Mouse (Mus musculus) hindbrain, embryonic 13.5 days (tissue): ENCODE measurements at regions not wholly inside any gene's neighbourhood (a gene's known extent, or its start where the extent isn't known, plus 50 kb on each side); places are given as distances from the start of the nearest gene placed in this dataset.
"Not testable (repeated sequence)": the region's sequence is repeated elsewhere in the genome, so short reads cannot be mapped to it uniquely, and the experiment has no call there.

ENCODE experiments used
- ATAC-seq: fragments of 200-750 bp; cut with Nextera tagmentation; 2 replicates; pipeline ENCODE4 v1.8.0; 2017; ENCODE audit warnings: moderate TSS enrichment; ENCODE audit not compliant: low FRiP score
- H3K27ac ChIP-seq: fragments of 300-500 bp; sonication (generic); 2 replicates; pipeline ENCODE4 v1.5.1; 2015; ENCODE audit warnings: inconsistent platforms, mild to moderate bottlenecking, moderate library complexity
- H3K27me3 ChIP-seq: fragments of 300-500 bp; sonication (generic); 2 replicates; pipeline ENCODE4 v1.6.1; 2015; ENCODE audit warnings: mild to moderate bottlenecking, inconsistent platforms
- H3K36me3 ChIP-seq: fragments of 300-500 bp; sonication (generic); 2 replicates; pipeline ENCODE4 v1.6.1; 2015; ENCODE audit warnings: mild to moderate bottlenecking, inconsistent platforms
- H3K4me1 ChIP-seq: fragments of 300-500 bp; sonication (generic); replicated peaks from 2 replicates; pipeline ENCODE4 v1.6.1; 2015; ENCODE audit warnings: inconsistent platforms
- H3K4me2 ChIP-seq: fragments of 300-500 bp; sonication (generic); 2 replicates; pipeline ENCODE4 v1.6.1; 2015; ENCODE audit warnings: inconsistent platforms, mild to moderate bottlenecking, moderate library complexity
- H3K4me3 ChIP-seq: fragments of 300-500 bp; sonication (generic); 2 replicates; pipeline ENCODE4 v1.5.1; 2015; ENCODE audit warnings: mild to moderate bottlenecking, inconsistent platforms
- H3K9ac ChIP-seq: fragments of 300-500 bp; sonication (generic); 2 replicates; pipeline ENCODE4 v1.6.1; 2015; ENCODE audit warnings: mild to moderate bottlenecking, inconsistent platforms
- H3K9me3 ChIP-seq: fragments of 300-500 bp; sonication (generic); 2 replicates; pipeline ENCODE4 v1.6.1; 2016; ENCODE audit warnings: inconsistent platforms
- WGBS: fragments of 180-500 bp; shearing (Covaris S2); methylation state at CpG from one replicate; pipeline ENCODE4 v1.1.7; 2015; 5-methylcytosine and 5-hydroxymethylcytosine counted together

GRCm38 (mm10) chr1:168680674-168681073 is 248.6 kb upstream of the Pbx1 start:
- Histone ChIP-seq H3K27ac (no peak overlapping the region), H3K9ac (no peak overlapping the region), H3K4me1 (peaks cover 17% of the 10 kb centered on the region), H3K27me3 (no peaks in the 10 kb centered on the region), H3K4me2 (no peak overlapping the region), H3K36me3 (no peaks in the 10 kb centered on the region), H3K4me3 (no peak overlapping the region), H3K9me3 (no peaks in the 10 kb centered on the region)
- no peak for ATAC-seq
- 85% methylated on average over 3 of the region's 3 CpGs for WGBS

DNA sequence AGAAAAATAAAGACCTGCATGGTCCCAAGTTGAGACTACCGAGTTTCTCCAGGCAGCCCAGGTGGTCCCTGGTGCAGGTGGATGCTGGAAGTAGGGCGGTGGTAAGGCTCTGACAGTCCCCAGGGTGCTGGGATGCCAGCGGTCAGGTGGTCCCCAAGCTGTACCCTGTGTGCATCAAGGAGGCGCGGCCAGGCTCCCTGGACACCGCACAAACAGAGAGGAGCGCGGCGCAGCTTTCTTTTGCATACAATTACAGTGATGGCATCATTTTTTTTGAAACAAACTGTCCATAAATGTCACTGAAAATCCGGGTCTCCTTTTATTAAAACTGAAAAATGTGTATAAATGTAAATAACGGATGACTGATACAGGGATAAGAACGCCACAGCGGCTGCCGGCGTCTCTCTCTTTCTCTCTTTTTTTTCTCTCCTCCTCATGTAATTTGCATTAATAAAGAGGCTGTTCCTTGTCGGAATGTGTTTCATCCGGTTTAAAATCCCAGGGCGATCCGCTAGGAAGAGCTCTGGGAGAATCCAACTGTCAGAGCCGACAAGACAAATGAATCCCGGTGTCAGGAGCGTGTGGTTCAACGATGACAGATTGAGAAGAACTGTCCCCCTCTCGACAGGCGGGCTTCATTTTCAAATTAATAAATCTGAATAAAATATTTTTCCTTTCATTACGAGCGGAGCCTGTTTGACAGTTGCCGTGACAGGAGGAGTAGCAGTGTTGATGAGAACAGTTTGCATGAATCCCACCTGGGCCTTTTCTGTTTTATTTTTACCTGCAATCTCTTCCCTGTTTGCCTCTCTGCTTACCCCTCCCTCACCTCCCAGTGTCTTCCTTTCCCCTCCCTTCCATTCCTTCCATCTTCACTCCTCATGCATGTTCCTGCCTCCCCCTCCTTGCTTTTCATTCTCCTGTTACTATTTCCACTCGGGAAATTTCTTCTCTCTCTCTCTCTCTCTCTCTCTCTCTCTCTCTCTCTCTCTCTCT is 244.6 kb upstream of the Pbx1 start:
- Histone ChIP-seq H3K4me1 (peaks cover 19% of the 10 kb centered on the region), H3K9ac (peak overlapping the region; percentile 71), H3K4me2 (peak overlapping the region; percentile 63), H3K4me3 (peak overlapping the region; percentile 37), H3K9me3 (no peaks in the 10 kb centered on the region), H3K36me3 (no peaks in the 10 kb centered on the region), H3K27me3 (no peaks in the 10 kb centered on the region), H3K27ac (peak overlapping the region; percentile 87)
- ATAC-seq = peak; percentile 89
- WGBS = 22% methylated on average over 29 of the region's 29 CpGs

DNA sequence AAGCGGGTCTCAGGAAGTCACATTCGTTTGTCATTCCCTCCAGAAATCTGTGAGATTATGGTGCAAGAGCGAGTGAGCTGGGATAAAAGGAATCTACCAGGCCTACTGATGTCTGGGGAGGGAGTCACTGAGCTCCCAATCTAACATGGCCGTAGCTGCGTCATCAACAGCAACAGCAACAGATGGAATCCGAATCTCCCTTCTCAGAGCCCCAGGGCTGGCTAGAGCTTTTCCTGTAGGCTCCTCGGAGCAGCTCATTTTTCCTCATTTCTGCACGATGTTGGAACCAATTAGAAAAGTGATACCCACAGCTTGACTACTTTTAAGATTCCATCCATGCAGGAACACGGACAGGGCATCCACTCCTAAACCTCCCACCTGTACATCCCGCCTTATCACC is 243.7 kb upstream of the Pbx1 start:
- no peak overlapping the region for H3K4me3 ChIP-seq
- ATAC-seq = no peak
- H3K27ac ChIP-seq = peak overlapping the region; percentile 87
- H3K4me2 ChIP-seq = peak overlapping the region; percentile 63
- H3K9ac ChIP-seq = no peak overlapping the region
- no peaks in the 10 kb centered on the region for H3K9me3 ChIP-seq
- H3K27me3 ChIP-seq = no peaks in the 10 kb centered on the region
- H3K36me3 ChIP-seq = no peaks in the 10 kb centered on the region
- WGBS = 69% methylated on average over 10 of the region's 10 CpGs
- peaks cover 17% of the 10 kb centered on the region for H3K4me1 ChIP-seq

- Histone ChIP-seq H3K9me3 (no peaks in the 10 kb centered on the region), H3K4me3 (no peak overlapping the region), H3K36me3 (no peaks in the 10 kb centered on the region), H3K9ac (peak overlapping the region; percentile 4; the same call in 1 of the 2 replicates), H3K4me2 (peak overlapping the region; percentile 20), H3K27ac (peak overlapping the region; percentile 79), H3K4me1 (peaks cover 12% of the 10 kb centered on the region), H3K27me3 (no peaks in the 10 kb centered on the region)
- WGBS = 24% methylated on average over 11 of the region's 11 CpGs
- peak; percentile 72 for ATAC-seq
These were observed 230.8 kb upstream of the Pbx1 start for GRCm38 (mm10) chr1:168662755-168663284.

- no peak for ATAC-seq
- 67% methylated on average over 7 of the region's 7 CpGs for WGBS
These were observed 228.9 kb upstream of the Pbx1 start for GRCm38 (mm10) chr1:168660956-168661355.

GRCm38 (mm10) chr1:168659578-168659977 is 227.5 kb upstream of the Pbx1 start:
- Histone ChIP-seq H3K27ac (no peak overlapping the region), H3K9ac (no peak overlapping the region), H3K4me3 (no peak overlapping the region), H3K4me2 (no peak overlapping the region), H3K9me3 (no peaks in the 10 kb centered on the region), H3K36me3 (no peaks in the 10 kb centered on the region), H3K4me1 (peaks cover 12% of the 10 kb centered on the region), H3K27me3 (no peaks in the 10 kb centered on the region)
- ATAC-seq = no peak
- 84% methylated on average over 5 of the region's 5 CpGs for WGBS

More at GRCm38 (mm10) chr1:168660956-168661355, 228.9 kb upstream of the Pbx1 start:
- no peak overlapping the region for H3K4me3 ChIP-seq
- no peaks in the 10 kb centered on the region for H3K27me3 ChIP-seq
- H3K27ac ChIP-seq = no peak overlapping the region
- H3K4me2 ChIP-seq = no peak overlapping the region
- no peak overlapping the region for H3K9ac ChIP-seq
- peaks cover 12% of the 10 kb centered on the region for H3K4me1 ChIP-seq
- no peaks in the 10 kb centered on the region for H3K9me3 ChIP-seq
- no peaks in the 10 kb centered on the region for H3K36me3 ChIP-seq

GRCm38 (mm10) chr1:168632837-168633236 is 200.8 kb upstream of the Pbx1 start:
- no peak overlapping the region for H3K27ac ChIP-seq
- H3K9me3 ChIP-seq = no peaks in the 10 kb centered on the region
- 91% methylated on average over 2 of the region's 2 CpGs for WGBS
- H3K9ac ChIP-seq = no peak overlapping the region
- H3K27me3 ChIP-seq = no peaks in the 10 kb centered on the region
- ATAC-seq = no peak
- H3K4me2 ChIP-seq = no peak overlapping the region
- no peaks in the 10 kb centered on the region for H3K4me1 ChIP-seq
- H3K4me3 ChIP-seq = no peak overlapping the region
- no peaks in the 10 kb centered on the region for H3K36me3 ChIP-seq

DNA sequence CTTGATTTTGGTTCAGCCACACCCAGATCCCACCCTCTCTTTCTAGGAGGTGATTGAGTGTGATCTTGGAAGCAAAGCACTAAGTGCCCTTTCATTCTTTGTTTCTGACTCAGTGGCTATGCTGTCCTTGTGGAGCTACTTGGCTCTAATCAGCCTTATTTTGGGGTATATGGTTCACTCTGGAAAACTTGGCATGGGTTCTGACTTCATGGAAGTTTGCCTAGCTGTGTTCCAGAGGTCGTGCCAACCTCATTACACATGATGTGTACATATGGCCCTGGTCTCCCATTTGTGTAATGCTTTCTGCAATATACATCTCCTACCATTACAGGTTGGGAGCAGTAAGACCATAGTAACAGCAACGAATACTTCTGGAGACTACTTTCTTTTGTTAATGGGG is 199.9 kb upstream of the Pbx1 start:
- no peak overlapping the region for H3K9ac ChIP-seq
- H3K4me2 ChIP-seq = no peak overlapping the region
- no peaks in the 10 kb centered on the region for H3K4me1 ChIP-seq
- H3K4me3 ChIP-seq = no peak overlapping the region
- H3K27me3 ChIP-seq = no peaks in the 10 kb centered on the region
- no peak for ATAC-seq
- no peak overlapping the region for H3K27ac ChIP-seq
- 74% methylated on average over 2 of the region's 2 CpGs for WGBS
- no peaks in the 10 kb centered on the region for H3K36me3 ChIP-seq
- H3K9me3 ChIP-seq = no peaks in the 10 kb centered on the region

- not testable (repeated sequence) for H3K9ac ChIP-seq, H3K9me3 ChIP-seq, H3K36me3 ChIP-seq, H3K27me3 ChIP-seq, H3K4me2 ChIP-seq, ATAC-seq, H3K4me3 ChIP-seq, H3K27ac ChIP-seq
- WGBS = 79% methylated on average over 3 of the region's 3 CpGs
- H3K4me1 ChIP-seq = peaks cover 19% of the 10 kb centered on the region
These were observed 169.9 kb upstream of the Pbx1 start for GRCm38 (mm10) chr1:168601967-168602366.

- Histone ChIP-seq H3K27ac (no peak overlapping the region), H3K4me2 (no peak overlapping the region), H3K9ac (no peak overlapping the region), H3K4me3 (no peak overlapping the region), H3K9me3 (no peaks in the 10 kb centered on the region), H3K27me3 (no peaks in the 10 kb centered on the region), H3K36me3 (no peaks in the 10 kb centered on the region), H3K4me1 (peaks cover 19% of the 10 kb centered on the region)
- WGBS = 80% methylated on average over 6 of the region's 6 CpGs
- no peak for ATAC-seq
These were observed 168.5 kb upstream of the Pbx1 start for GRCm38 (mm10) chr1:168600461-168601160.

GRCm38 (mm10) chr1:168598191-168598667 is 166.2 kb upstream of the Pbx1 start:
- H3K4me3 ChIP-seq = peak overlapping the region; percentile 12; the same call in 1 of the 2 replicates
- ATAC-seq = no peak
- H3K9me3 ChIP-seq = no peaks in the 10 kb centered on the region
- 15% methylated on average over 11 of the region's 11 CpGs for WGBS
- peak overlapping the region; percentile 27 for H3K27ac ChIP-seq
- peaks cover 19% of the 10 kb centered on the region for H3K4me1 ChIP-seq
- H3K27me3 ChIP-seq = no peaks in the 10 kb centered on the region
- no peak overlapping the region for H3K9ac ChIP-seq
- H3K4me2 ChIP-seq = peak overlapping the region; percentile 39
- H3K36me3 ChIP-seq = no peaks in the 10 kb centered on the region

- no peak for ATAC-seq
- 15% methylated on average over 5 of the region's 5 CpGs for WGBS
These were observed 165.4 kb upstream of the Pbx1 start for GRCm38 (mm10) chr1:168597495-168597894.

More at GRCm38 (mm10) chr1:168597495-168597894, 165.4 kb upstream of the Pbx1 start:
- Histone ChIP-seq H3K4me1 (peaks cover 19% of the 10 kb centered on the region), H3K4me3 (no peak overlapping the region), H3K4me2 (peak overlapping the region; percentile 39), H3K36me3 (no peaks in the 10 kb centered on the region), H3K27ac (peak overlapping the region; percentile 27), H3K27me3 (no peaks in the 10 kb centered on the region), H3K9me3 (no peaks in the 10 kb centered on the region), H3K9ac (no peak overlapping the region)
